Mouse (Mus musculus) hematopoietic multipotent progenitor cell, adult 10-12 weeks (in vitro differentiated cells): Measurements from ENCODE around the gene Agtpbp1. TPM values are rescaled to one million over a fixed set of nuclear protein-coding genes. Genes with fewer than 3 reads are reported as not detected.

ENCODE experiments used
- polyA plus RNA-seq: library from polyadenylated mRNA; stranded (reverse); fragments of >175 nt; gene quantifications from 2 replicates; pipeline ENCODE4 v1.2.3, GENCODE M21; 2012; ENCODE audit warnings: low replicate concordance

The Agtpbp1 gene
- polyA plus RNA-seq: 3.3 and 4.3 TPM in 2 replicates

GRCm38 (mm10) chr13:59584947-59585647, at the start of gene Agtpbp1, which contains the start of gene Naa35:
Agtpbp1 (minus strand) TSS chr13:59585227.
Naa35 (plus strand) TSS chr13:59585259.

Other genes starting within 250 kb of the Agtpbp1 start
- 5.6 and 7.5 TPM in 2 replicates for gene Naa35, start within 50 bp of the Agtpbp1 start, polyA plus RNA-seq
- gene Golm1, start 90.6 kb upstream of the Agtpbp1 start, polyA plus RNA-seq: 6.5 and 7.6 TPM in 2 replicates
- not detected in 2 replicates for gene 4921517D22Rik, start 108.9 kb upstream of the Agtpbp1 start, polyA plus RNA-seq
- gene Spata31d1a, start 125.1 kb upstream of the Agtpbp1 start, polyA plus RNA-seq: 0.08 TPM in 1 of 2 replicates, not detected in the other
- gene Spata31d1b, start 127.1 kb upstream of the Agtpbp1 start, polyA plus RNA-seq: not detected in 2 replicates
- not detected in 2 replicates for gene Spata31d1d, start 146.5 kb upstream of the Agtpbp1 start, polyA plus RNA-seq
- 0.06 TPM in 1 of 2 replicates, not detected in the other for gene 1700014D04Rik, start 161.5 kb upstream of the Agtpbp1 start, polyA plus RNA-seq
- 63.0 and 84.1 TPM in 2 replicates for gene Isca1, start 184.6 kb upstream of the Agtpbp1 start, polyA plus RNA-seq
- gene Gm49354, start 197.0 kb upstream of the Agtpbp1 start, polyA plus RNA-seq: 29.5 TPM in 1 of 2 replicates, not detected in the other
- 56.1 and 62.1 TPM in 2 replicates for gene Tut7, start 237.9 kb upstream of the Agtpbp1 start, polyA plus RNA-seq